Mouse (Mus musculus) cortical plate, adult 2 months (tissue): ENCODE results near the gene Carmil3.

Source experiments
- CTCF ChIP-seq: fragments of 200-500 bp; IDR thresholded peaks from 2 replicates; pipeline ENCODE4 v1.5.1; 2011; ENCODE audit warnings: mild to moderate bottlenecking, control low read depth, low read length; ENCODE audit not compliant: insufficient read depth; ENCODE audit errors: extremely low read depth
- POLR2A ChIP-seq: fragments of 200-500 bp; IDR thresholded peaks from 2 replicates; pipeline ENCODE4 v1.6.1; 2011; ENCODE audit warnings: mild to moderate bottlenecking, low read length, control low read depth; ENCODE audit not compliant: insufficient read depth; ENCODE audit errors: extremely low read depth

GRCm38 (mm10) chr14:55550191-55550590, 59.7 kb downstream of the Carmil3 start:
- TF ChIP-seq POLR2A: no peak
- no peak for TF ChIP-seq CTCF
